ENCODE assay signal across 19 mouse cellular contexts in the genomic region with DNA sequence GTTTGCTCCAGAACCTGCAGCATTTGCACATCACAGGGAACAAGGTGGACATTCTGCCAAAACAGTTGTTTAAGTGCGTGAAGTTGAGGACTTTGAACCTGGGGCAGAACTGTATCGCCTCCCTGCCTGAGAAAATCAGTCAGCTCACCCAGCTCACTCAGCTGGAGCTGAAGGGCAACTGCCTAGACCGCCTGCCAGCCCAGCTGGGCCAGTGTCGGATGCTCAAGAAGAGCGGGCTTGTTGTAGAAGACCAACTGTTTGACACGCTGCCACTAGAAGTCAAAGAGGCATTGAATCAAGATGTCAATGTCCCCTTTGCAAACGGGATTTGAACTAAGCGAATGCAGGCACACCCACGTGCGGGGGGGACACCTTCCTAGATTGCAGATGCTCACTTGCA.
DNase-seq lines count a peak whose midpoint lies in the region; ATAC-seq lines count a peak whose summit lies in the region.
"Had no signal": no experiment of that assay in that cellular context is flagged by ENCODE, and none has a peak within 500 bp of the region (broad histone marks: within the 10 kb centered on the region; RNA-seq: fewer than 3 reads in every experiment).

No protein-coding gene starts in this region.

- H3K4me1 ChIP-seq in forebrain, embryonic 15.5 days, result peaks cover 20% of the 10 kb centered on the region
- H3K4me1 ChIP-seq: limb, embryonic 10.5 days had no signal

- H3K9me3 ChIP-seq in forebrain, embryonic 15.5 days, result 0 out of 2 replicates have a peak, but pooled peaks cover 8% of the 10 kb centered on the region
- H3K9me3 ChIP-seq: limb, embryonic 10.5 days; lung, embryonic 15.5 days had no signal

- no peak overlapping the region for H3K27ac ChIP-seq in forebrain, embryonic 15.5 days (replicated peaks)
- H3K27ac ChIP-seq: forebrain, embryonic 12.5 days; gastrocnemius, adult 2 months; hindbrain, embryonic 15.5 days; limb, embryonic 10.5 days; liver, embryonic 12.5 days; lung, embryonic 15.5 days; midbrain, embryonic 13.5 days; neural tube, embryonic 15.5 days had no signal

- WGBS in forebrain, embryonic 15.5 days, result 92% methylated on average over 10 of the region's 10 CpGs

- H3K36me3 ChIP-seq in forebrain, embryonic 15.5 days, result peaks cover 31% of the 10 kb centered on the region

- H3K4me3 ChIP-seq in forebrain, embryonic 15.5 days, result no peak overlapping the region
- H3K4me3 ChIP-seq: forebrain, embryonic 12.5 days; gastrocnemius, adult 2 months; heart, embryonic 12.5 days; hindbrain, embryonic 15.5 days; limb, embryonic 10.5 days; liver, embryonic 12.5 days; lung, embryonic 15.5 days; midbrain, embryonic 13.5 days; myocyte; neural tube, embryonic 15.5 days had no signal

- no peak for ATAC-seq in forebrain, embryonic 15.5 days (replicated peaks)
- ATAC-seq: intestine, postnatal 0 days; liver, embryonic 12.5 days; midbrain, embryonic 13.5 days had no signal

- no peak overlapping the region for H3K9ac ChIP-seq in forebrain, embryonic 15.5 days (replicated peaks)
- H3K9ac ChIP-seq: forebrain, embryonic 12.5 days; heart, embryonic 12.5 days; hindbrain, embryonic 15.5 days; liver, embryonic 12.5 days; lung, embryonic 15.5 days; midbrain, embryonic 13.5 days; neural tube, embryonic 15.5 days had no signal

- DNase-seq in kidney, adult 8-10 months, result peak; percentile 76 to 82
- DNase-seq in kidney, postnatal 4 days, result no peak
- peak; percentile 31 to 50 for DNase-seq in left cerebral cortex, postnatal 25 days (ENCODE audit: low spot score in 2 of 2)
- no peak for DNase-seq in left cerebral cortex, postnatal 10 days (ENCODE audit: extremely low spot score in 1 of 2, low spot score in 2 of 2)
- DNase-seq in kidney, postnatal 36 days, result peak; percentile 76 to 79
- peak; percentile 53 to 71 for DNase-seq in layer of hippocampus, adult 8-10 months (ENCODE audit: low spot score in 2 of 2)
- DNase-seq: cerebellum, postnatal 36 days; gastrocnemius, adult 2 months had no signal

- intact Hi-C loops in left cerebral cortex, postnatal 25 days (cut with DNase I), result no loop called here
- intact Hi-C loops in left cerebral cortex, postnatal 10 days (cut with DNase I), result no loop called here

- no peaks in the 10 kb centered on the region for H3K27me3 ChIP-seq in forebrain, embryonic 15.5 days
- H3K27me3 ChIP-seq: forebrain, embryonic 12.5 days; hindbrain, embryonic 15.5 days; liver, embryonic 12.5 days; lung, embryonic 15.5 days; midbrain, embryonic 13.5 days; neural tube, embryonic 15.5 days had no signal

- H3K4me2 ChIP-seq in forebrain, embryonic 15.5 days (replicated peaks), result no peak overlapping the region
- H3K4me2 ChIP-seq: forebrain, embryonic 12.5 days; heart, embryonic 12.5 days; hindbrain, embryonic 15.5 days; liver, embryonic 12.5 days; lung, embryonic 15.5 days; midbrain, embryonic 13.5 days; neural tube, embryonic 15.5 days had no signal

Comparison
In these comparisons a context has a peak if more than half of its experiments do, and no peak if none do; other contexts are left out.
1. DNase-seq: peak in kidney, adult 8-10 months (2 of 2), left cerebral cortex, postnatal 25 days (2 of 2), kidney, postnatal 36 days (2 of 2) and layer of hippocampus, adult 8-10 months (2 of 2); none in kidney, postnatal 4 days (0 of 2) and left cerebral cortex, postnatal 10 days (0 of 2).